Mouse (Mus musculus) thymus, postnatal 36 days (tissue): ENCODE results near the gene Shoc2.
A peak's percentile ranks its signal among the peaks of the same experiment; 100 is the strongest.

ENCODE experiments used
- DNase-seq, 2 experiments: peaks; one replicate each; pipeline ENCODE4 v3.0.0; 2022; ENCODE audit warnings: mixed read lengths in 2 of 2

Shoc2 gene

DNA sequence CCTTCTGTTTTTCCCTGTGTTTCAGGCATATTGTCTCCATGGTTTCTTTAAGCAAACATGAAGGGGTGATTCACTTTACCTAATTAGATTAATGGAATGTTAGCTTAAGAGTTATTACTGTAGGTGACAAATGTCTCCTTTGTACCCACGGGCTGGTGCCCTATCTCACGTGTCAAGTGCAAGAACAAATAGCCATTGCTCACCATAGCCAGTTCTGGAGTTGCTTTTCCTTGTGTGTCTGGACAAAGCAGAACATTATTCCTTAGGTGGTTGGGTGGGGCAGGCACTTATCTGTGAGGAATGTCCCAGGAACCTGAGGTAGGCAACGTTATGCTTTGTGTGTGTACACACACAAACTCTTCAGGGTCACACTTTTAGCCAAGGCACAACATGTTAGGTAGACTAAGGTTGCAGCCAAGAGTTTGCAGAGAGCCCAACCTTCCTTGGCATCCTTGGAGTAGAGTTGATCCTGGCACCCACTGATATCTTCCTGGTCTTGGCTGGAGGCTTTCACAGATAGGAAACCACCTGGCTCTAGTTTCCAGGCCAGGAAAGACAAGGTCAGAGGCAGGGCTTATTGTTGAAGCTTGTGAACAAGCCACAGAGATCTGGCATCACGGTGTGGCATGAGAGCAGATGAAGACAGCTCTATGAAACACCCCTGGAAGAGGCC lies 96.4 kb downstream of the Shoc2 start:
- DNase-seq = no peak

DNA sequence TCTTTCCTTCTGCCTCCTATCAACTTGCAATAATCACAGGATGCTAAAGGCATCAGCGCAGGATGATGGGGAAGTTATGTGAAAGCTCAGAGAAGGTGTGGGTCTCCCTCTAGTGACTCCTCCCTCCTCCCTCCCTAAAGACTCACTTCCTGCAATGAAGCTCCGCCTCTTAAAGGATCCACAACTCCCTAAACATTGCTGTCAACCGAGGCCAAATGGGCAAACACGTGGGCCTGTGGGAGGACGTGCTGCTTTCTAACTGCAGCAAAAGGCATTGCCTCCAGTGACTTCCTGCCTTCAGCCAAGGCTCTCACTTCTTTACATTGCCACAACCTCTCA lies 96.9 kb downstream of the Shoc2 start:
- DNase-seq = no peak

GRCm38 (mm10) chr19:54043851-54044250 lies 99.7 kb downstream of the Shoc2 start, which contains the start of gene Adra2a:
TSS of gene Adra2a (plus strand) at chr19:54044151.
- DNase-seq = no peak

- peak; percentile 47 to 50 for DNase-seq
Observed at GRCm38 (mm10) chr19:54044507-54045371, 100.6 kb downstream of the Shoc2 start.

- peak in 1 of 2 experiments; percentile 9 for DNase-seq
Observed at GRCm38 (mm10) chr19:54045412-54045811, 101.3 kb downstream of the Shoc2 start.

GRCm38 (mm10) chr19:54045931-54046683 lies 102.0 kb downstream of the Shoc2 start:
- peak in 1 of 2 experiments; percentile 15 for DNase-seq

GRCm38 (mm10) chr19:54046684-54047070 lies 102.6 kb downstream of the Shoc2 start:
- no peak for DNase-seq

DNA sequence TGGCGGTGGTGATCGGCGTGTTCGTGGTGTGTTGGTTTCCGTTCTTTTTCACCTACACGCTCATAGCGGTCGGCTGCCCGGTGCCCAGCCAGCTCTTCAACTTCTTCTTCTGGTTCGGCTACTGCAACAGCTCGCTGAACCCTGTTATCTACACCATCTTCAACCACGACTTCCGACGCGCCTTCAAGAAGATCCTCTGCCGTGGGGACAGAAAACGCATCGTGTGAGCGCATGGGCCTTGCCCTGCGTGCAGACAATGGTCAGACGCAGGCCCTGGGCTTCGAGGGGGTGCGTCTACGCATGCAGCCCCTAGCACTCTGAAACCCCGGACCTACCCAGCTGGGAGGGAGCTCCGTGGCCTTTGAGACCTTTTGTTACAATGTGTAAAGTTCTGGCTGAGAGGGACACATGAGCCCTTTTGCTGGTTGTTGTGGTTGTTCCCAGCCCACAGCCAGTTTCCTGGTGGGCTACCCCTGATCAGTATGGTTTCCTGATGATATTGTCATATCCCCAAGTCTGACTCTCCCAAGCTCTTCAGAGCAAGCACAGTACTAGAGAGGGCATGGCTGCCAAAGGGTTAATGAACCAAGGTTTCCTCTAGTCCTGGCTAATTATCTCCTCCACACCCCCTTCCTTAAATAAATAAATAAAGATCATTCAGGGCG lies 103.4 kb downstream of the Shoc2 start:
- DNase-seq = no peak

GRCm38 (mm10) chr19:54048161-54048885 lies 104.2 kb downstream of the Shoc2 start:
- no peak for DNase-seq

DNA sequence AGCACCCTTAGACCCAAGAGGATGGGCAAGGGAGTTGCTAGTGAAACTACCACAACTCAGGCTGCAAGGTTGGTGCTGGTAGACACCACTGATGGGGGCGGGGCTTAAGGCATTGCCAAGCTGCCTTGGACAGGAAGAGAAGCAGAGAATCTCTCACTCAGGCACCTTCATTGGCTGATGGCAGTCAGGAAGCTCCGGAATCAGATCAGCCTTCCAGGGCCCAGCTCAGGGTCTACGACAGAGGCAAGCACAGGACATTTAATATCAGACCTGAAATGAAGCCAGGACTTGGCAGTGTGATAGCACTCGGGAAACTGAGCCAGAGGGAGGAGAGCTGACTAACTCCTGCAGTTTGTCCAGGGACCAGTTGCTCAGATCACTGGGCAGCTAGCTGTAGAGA lies 107.5 kb downstream of the Shoc2 start:
- DNase-seq = peak in 1 of 2 experiments; percentile 10

- DNase-seq = no peak
Observed at GRCm38 (mm10) chr19:54055845-54056244, 111.7 kb downstream of the Shoc2 start.

- no peak for DNase-seq
Observed at GRCm38 (mm10) chr19:54068447-54068846, 124.3 kb downstream of the Shoc2 start.

DNA sequence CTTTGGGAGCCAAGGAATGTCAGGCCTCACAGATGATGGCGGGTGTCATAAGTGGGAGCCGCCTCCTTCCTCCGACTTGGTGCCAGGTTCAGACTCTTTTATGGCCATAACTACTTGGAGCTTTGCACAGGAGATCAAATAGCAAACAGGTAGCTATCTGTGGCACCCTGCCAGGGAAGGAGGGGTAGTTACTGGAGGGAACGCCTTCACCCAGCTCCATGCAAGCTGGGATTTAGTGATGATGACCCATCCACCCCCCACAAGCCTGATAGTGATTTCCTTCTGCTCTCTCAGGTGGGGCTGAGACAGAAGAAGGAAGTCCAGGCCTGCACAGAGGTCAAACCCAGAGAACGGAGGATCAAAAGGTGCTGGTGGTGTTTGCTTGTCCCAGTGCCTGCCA lies 126.4 kb downstream of the Shoc2 start:
- DNase-seq = no peak

GRCm38 (mm10) chr19:54072233-54072800 lies 128.2 kb downstream of the Shoc2 start:
- no peak for DNase-seq

DNA sequence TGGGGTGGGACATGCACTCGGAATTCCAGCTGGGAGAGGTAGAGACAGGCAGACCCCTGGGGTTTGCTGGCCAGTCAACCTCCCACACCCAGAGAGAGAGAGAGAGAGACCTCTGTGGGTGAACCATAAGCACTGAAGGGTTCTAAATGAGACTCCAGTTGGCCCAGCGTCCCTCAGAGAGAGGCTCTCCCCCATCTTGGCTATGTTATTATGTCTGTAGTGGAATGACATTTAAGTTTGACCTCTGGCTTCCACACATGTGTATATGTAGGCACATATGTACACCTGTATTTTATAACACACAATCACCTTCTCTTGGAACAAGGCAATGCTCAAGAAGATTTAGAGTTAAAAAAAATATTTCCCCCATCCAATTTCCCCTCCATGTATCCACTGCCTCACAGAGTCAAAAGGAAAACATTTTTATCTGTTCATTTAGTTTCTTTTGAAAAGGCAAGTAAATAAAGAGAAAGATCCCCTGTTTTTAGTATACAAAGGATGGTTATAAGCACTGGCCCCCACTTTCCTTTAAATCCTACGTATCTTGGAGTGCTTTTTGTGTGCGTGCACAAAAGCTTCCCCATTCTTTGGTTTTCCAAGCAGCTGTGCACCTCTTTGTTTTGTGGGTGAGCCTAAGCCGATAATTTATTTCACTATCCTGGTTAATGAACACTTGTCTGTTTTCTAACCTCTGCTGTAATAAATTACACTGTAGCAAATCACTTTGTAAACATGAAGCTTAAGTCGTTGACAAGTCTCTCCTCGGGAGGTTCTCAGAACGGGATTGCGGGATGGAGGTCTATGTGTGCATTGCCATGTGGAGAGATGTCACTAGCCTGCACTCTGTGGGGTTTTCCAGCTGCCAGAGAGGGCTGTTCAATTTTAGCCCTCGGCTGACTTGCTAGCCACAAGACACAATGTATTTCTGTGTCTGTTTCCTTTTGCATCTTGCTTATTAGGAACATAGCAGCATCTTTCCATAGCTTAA lies 132.6 kb downstream of the Shoc2 start:
- DNase-seq = no peak

DNA sequence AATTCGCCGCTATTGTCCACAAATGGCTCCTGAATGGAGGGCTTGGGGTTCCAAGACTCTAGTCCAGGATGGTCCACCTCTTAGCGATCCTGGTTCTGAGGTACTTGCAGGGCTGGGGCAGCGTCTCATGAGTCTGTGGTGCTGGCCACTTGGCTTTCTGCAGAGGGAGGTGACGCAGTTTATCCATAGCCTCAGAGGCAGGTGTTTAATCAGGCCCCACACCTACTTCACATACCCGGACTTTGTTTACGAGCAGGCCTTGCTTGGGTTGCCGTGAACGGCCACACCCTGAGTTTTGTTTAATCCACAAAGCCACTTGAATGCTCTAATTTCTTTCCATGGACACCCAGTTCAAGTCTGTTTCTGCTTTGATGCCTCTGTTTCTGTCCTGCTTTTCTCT lies 137.2 kb downstream of the Shoc2 start:
- DNase-seq = no peak

DNA sequence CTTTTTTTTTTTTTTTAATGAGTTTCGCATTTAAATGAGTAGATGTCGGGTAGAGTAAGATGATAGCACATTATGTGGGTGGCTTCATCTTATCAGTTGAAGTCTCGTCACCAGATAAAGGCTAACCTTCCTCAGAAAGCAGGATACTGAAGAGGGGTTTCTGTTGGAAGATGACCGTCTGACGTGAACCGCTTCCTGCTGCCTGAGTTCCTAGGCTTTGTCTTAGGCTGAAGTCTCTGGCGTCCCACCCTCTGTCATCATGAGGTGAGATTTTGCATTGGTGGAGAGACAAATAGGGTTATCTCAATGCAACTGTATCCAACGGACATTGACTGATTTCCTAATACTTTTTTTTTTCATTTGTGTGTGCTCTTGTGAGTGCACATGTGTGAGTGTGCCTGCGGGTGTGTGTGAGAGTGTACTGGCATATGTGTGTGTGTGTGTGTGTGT lies 137.6 kb downstream of the Shoc2 start:
- DNase-seq = no peak
